Comparison of ENCODE assay signal across 7 mouse cellular contexts in the genomic region with DNA sequence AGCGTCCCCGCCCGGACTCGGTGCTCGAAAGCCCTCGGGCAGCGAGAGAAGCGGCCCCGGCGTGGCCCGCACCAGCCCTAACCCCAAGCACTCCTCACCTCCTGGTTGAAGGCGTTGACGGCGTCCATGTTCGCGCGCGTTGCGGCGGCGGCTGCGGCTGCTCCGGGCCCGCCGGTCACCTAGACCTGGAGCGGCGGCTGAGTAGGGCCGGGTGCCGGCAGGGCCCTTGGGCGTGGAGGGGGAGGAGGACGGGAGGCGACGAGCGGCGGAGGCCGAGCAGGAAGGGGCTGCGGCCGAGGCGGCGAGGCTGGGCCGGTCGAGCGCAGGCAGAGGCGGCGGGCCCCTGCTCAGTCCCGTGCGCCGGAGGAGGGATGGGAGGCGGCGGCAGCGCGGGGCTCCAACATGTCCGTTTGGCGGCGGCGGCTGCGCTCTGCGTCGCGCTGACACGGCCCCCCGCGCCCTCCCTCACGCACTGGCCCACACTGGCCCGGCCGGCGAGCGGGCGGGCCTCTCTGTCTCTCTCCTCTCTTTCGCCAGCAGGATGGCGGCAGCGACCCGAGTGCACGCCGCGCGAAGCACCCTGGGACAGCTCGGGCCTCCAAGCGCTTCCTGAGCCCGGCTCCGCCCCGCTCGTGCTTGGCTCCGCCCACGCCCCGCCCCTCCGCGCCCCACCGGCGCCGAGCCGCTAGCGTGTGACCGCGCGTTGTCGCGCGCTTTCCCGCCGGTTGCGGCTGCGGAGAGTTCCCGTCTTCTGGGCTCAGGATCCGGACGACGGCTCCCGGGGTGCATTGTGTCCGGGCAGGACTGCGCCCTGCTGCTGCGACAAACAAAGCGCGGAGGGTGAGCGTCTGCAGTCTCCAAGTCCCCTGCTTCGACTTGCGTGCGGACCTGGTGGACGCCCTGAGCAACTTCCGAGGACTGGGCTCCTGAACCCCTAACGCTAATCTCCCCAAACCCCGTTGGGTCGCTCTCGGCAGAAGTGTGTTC. TPM values are rescaled to one million over a fixed set of nuclear protein-coding genes. Genes with fewer than 3 reads are reported as not detected.
A peak's percentile ranks its signal among the peaks of the same experiment; 100 is the strongest.
DNase-seq lines count a peak whose midpoint lies in the region; ATAC-seq lines count a peak whose summit lies in the region.

A gene (minus strand): TSS at position 599 of the 987 bp plus-strand sequence.

- H3K4me3 ChIP-seq in embryonic facial prominence, embryonic 10.5 days, result peak within 1 kb of the TSS; percentile 81
- H3K4me3 ChIP-seq in limb, embryonic 10.5 days, result peak within 1 kb of the TSS; percentile 98
- peak within 1 kb of the TSS; percentile 100 for H3K4me3 ChIP-seq in midbrain, embryonic 13.5 days (replicated peaks)

- peaks cover 8% of the 10 kb centered on the region for H3K36me3 ChIP-seq in embryonic facial prominence, embryonic 10.5 days (replicated peaks)
- H3K36me3 ChIP-seq in limb, embryonic 10.5 days, result peaks cover 6% of the 10 kb centered on the region
- H3K36me3 ChIP-seq in midbrain, embryonic 13.5 days, result no peaks in the 10 kb centered on the region

- DNase-seq in adrenal gland, postnatal 10 days, result peak; percentile 98
- DNase-seq in embryonic facial prominence, embryonic 10.5 days (ENCODE audit: low spot score), result peak; percentile 97
- peak; percentile 95 for DNase-seq in kidney, adult 11 months
- DNase-seq in limb, embryonic 10.5 days (ENCODE audit: low spot score), result peak; percentile 97
- peak; percentile 92 for DNase-seq in spleen, adult 12 weeks (ENCODE audit: low spot score)

- ATAC-seq in granulocyte monocyte progenitor cell, adult 5-6 weeks (replicated peaks; ENCODE audit: poor library complexity, severe bottlenecking), result peak; percentile 74
- peak; percentile 99 for ATAC-seq in midbrain, embryonic 13.5 days

- peaks cover 41% of the 10 kb centered on the region for H3K4me1 ChIP-seq in embryonic facial prominence, embryonic 10.5 days
- peaks cover 36% of the 10 kb centered on the region for H3K4me1 ChIP-seq in limb, embryonic 10.5 days
- H3K4me1 ChIP-seq in midbrain, embryonic 13.5 days (replicated peaks), result peaks cover 47% of the 10 kb centered on the region

- under 1% methylated on average over 123 of the region's 123 CpGs for WGBS in embryonic facial prominence, embryonic 10.5 days
- under 1% methylated on average over 122 of the region's 123 CpGs for WGBS in limb, embryonic 10.5 days
- under 1% methylated on average over 93 of the region's 123 CpGs for WGBS in midbrain, embryonic 13.5 days

- no peaks in the 10 kb centered on the region for H3K27me3 ChIP-seq in embryonic facial prominence, embryonic 10.5 days (replicated peaks; ENCODE audit: low read depth, poor library complexity, severe bottlenecking)
- no peaks in the 10 kb centered on the region for H3K27me3 ChIP-seq in limb, embryonic 10.5 days (ENCODE audit: low read depth, poor library complexity, severe bottlenecking)
- H3K27me3 ChIP-seq in midbrain, embryonic 13.5 days, result no peaks in the 10 kb centered on the region

- H3K9me3 ChIP-seq in embryonic facial prominence, embryonic 10.5 days, result no peaks in the 10 kb centered on the region
- H3K9me3 ChIP-seq in limb, embryonic 10.5 days (replicated peaks), result no peaks in the 10 kb centered on the region
- no peaks in the 10 kb centered on the region for H3K9me3 ChIP-seq in midbrain, embryonic 13.5 days

- H3K9ac ChIP-seq in midbrain, embryonic 13.5 days (replicated peaks), result peak within 1 kb of the TSS; percentile 97

- peak within 1 kb of the TSS; percentile 94 for H3K27ac ChIP-seq in embryonic facial prominence, embryonic 10.5 days (replicated peaks)
- H3K27ac ChIP-seq in limb, embryonic 10.5 days, result peak within 1 kb of the TSS; percentile 97
- peak within 1 kb of the TSS; percentile 97 for H3K27ac ChIP-seq in midbrain, embryonic 13.5 days

- peak within 1 kb of the TSS; percentile 92 for H3K4me2 ChIP-seq in midbrain, embryonic 13.5 days (replicated peaks)

RNA-seq across cellular contexts. Expression of the gene that starts here (rescaled TPM):
- total RNA-seq in adrenal gland, postnatal 10 days (2021), result 10 to 100 TPM; 37.4 to 50.4 TPM
- 34.6 and 36.1 TPM in 2 replicates for polyA plus RNA-seq in embryonic facial prominence, embryonic 10.5 days (2016; fragmentation: Nextera tagmentation; extraction: Ambion mirVana)
- 44.8 and 87.8 TPM in 2 replicates for total RNA-seq in granulocyte monocyte progenitor cell, adult 5-6 weeks (2014; fragmentation: Nextera tagmentation)
- 27.0 and 31.3 TPM in 2 replicates for total RNA-seq in granulocyte monocyte progenitor cell, adult 5-6 weeks (2017)
- 38.8 and 39.6 TPM in 2 replicates for polyA plus RNA-seq in limb, embryonic 10.5 days (2016; fragmentation: Nextera tagmentation; extraction: Ambion mirVana)
- polyA plus RNA-seq in midbrain, embryonic 13.5 days (2015; fragmentation: Nextera tagmentation; extraction: Ambion mirVana), result 25.1 and 29.4 TPM in 2 replicates

Comparison
In these comparisons a context has a peak if more than half of its experiments do, and no peak if none do; other contexts are left out.
1. Peak in every context shown above with its lines: DNase-seq, ATAC-seq, H3K4me3 ChIP-seq and H3K27ac ChIP-seq.